Mouse (Mus musculus) yolk sac, embryonic 10.5 days (tissue): ENCODE measurements around the gene Slc25a43.

Experiments
- DNase-seq: peaks from one replicate; pipeline ENCODE4 v3.0.0-alpha.2; 2017; ENCODE audit warnings: low spot score

The Slc25a43 gene

GRCm38 (mm10) chrX:36743503-36744101 lies at the start of gene Slc25a43:
Gene Slc25a43 (plus strand): TSS chrX:36743659.
- peak; percentile 63 for DNase-seq

- DNase-seq: no peak
Observed at GRCm38 (mm10) chrX:36740124-36740951, 3.1 kb upstream of the Slc25a43 start.

- DNase-seq: no peak
Observed at GRCm38 (mm10) chrX:36741278-36741677, 2.2 kb upstream of the Slc25a43 start.

- no peak for DNase-seq
Observed at GRCm38 (mm10) chrX:36742744-36743143, 715 bp upstream of the Slc25a43 start.

- DNase-seq: no peak
Observed at GRCm38 (mm10) chrX:36744735-36745134, 1.3 kb downstream of the Slc25a43 start.

GRCm38 (mm10) chrX:36745333-36745732 lies 1.9 kb downstream of the Slc25a43 start:
- DNase-seq: no peak

GRCm38 (mm10) chrX:36746789-36747188 lies 3.3 kb downstream of the Slc25a43 start:
- DNase-seq: no peak

- DNase-seq: no peak
Observed at GRCm38 (mm10) chrX:36748573-36748972, 5.1 kb downstream of the Slc25a43 start.

- DNase-seq: no peak
Observed at GRCm38 (mm10) chrX:36749281-36749785, 5.9 kb downstream of the Slc25a43 start.

GRCm38 (mm10) chrX:36750591-36750990 lies 7.1 kb downstream of the Slc25a43 start:
- peak; percentile 40 for DNase-seq

GRCm38 (mm10) chrX:36752586-36752985 lies 9.1 kb downstream of the Slc25a43 start:
- DNase-seq: no peak

- DNase-seq: no peak
Observed at GRCm38 (mm10) chrX:36757796-36758472, 14.5 kb downstream of the Slc25a43 start.

- no peak for DNase-seq
Observed at GRCm38 (mm10) chrX:36758566-36758965, 15.1 kb downstream of the Slc25a43 start.

- DNase-seq: no peak
Observed at GRCm38 (mm10) chrX:36760946-36761635, 17.6 kb downstream of the Slc25a43 start.

GRCm38 (mm10) chrX:36762289-36762688 lies 18.8 kb downstream of the Slc25a43 start:
- DNase-seq: peak; percentile 43

GRCm38 (mm10) chrX:36762894-36763293 lies 19.4 kb downstream of the Slc25a43 start:
- no peak for DNase-seq

- DNase-seq: no peak
Observed at GRCm38 (mm10) chrX:36763298-36763933, 20.0 kb downstream of the Slc25a43 start.

- DNase-seq: no peak
Observed at GRCm38 (mm10) chrX:36763934-36764317, 20.5 kb downstream of the Slc25a43 start.

- no peak for DNase-seq
Observed at GRCm38 (mm10) chrX:36767386-36767785, 23.9 kb downstream of the Slc25a43 start.

- DNase-seq: no peak
Observed at GRCm38 (mm10) chrX:36772591-36772990, 29.1 kb downstream of the Slc25a43 start.

GRCm38 (mm10) chrX:36775520-36775919 lies 32.1 kb downstream of the Slc25a43 start:
- DNase-seq: no peak

GRCm38 (mm10) chrX:36777694-36778093 lies 34.2 kb downstream of the Slc25a43 start:
- DNase-seq: no peak
